Mouse (Mus musculus) hindbrain, embryonic 12.5 days (tissue): ENCODE measurements around the gene Tspan11. TPM values are rescaled to one million over a fixed set of nuclear protein-coding genes. Genes with fewer than 3 reads are reported as not detected.

Experiments used
- ATAC-seq: fragments of 200-750 bp; cut with Nextera tagmentation; 2 replicates; pipeline ENCODE4 v1.8.0; 2017; ENCODE audit warnings: moderate TSS enrichment; ENCODE audit not compliant: low FRiP score
- H3K27ac ChIP-seq: fragments of 300-500 bp; sonication (generic); 2 replicates; pipeline ENCODE4 v1.5.1; 2016; ENCODE audit warnings: mild to moderate bottlenecking
- H3K27me3 ChIP-seq: fragments of 300-500 bp; sonication (generic); 2 replicates; pipeline ENCODE4 v1.6.1; 2016; ENCODE audit warnings: mild to moderate bottlenecking
- H3K36me3 ChIP-seq: fragments of 300-500 bp; sonication (generic); 2 replicates; pipeline ENCODE4 v1.6.1; 2016; ENCODE audit warnings: mild to moderate bottlenecking
- H3K4me1 ChIP-seq: fragments of 300-500 bp; sonication (generic); 2 replicates; pipeline ENCODE4 v1.6.1; 2016
- H3K4me2 ChIP-seq: fragments of 300-500 bp; sonication (generic); replicated peaks from 2 replicates; pipeline ENCODE4 v1.6.1; 2016; ENCODE audit warnings: mild to moderate bottlenecking
- H3K4me3 ChIP-seq: fragments of 300-500 bp; sonication (generic); 2 replicates; pipeline ENCODE4 v1.5.1; 2016; ENCODE audit warnings: mild to moderate bottlenecking
- H3K9ac ChIP-seq: fragments of 300-500 bp; sonication (generic); 2 replicates; pipeline ENCODE4 v1.6.1; 2016; ENCODE audit warnings: mild to moderate bottlenecking, moderate library complexity
- H3K9me3 ChIP-seq: fragments of 300-500 bp; sonication (generic); replicated peaks from 2 replicates; pipeline ENCODE4 v1.6.1; 2016; ENCODE audit warnings: mild to moderate bottlenecking
- WGBS: fragments of 180-500 bp; shearing (Covaris S2); methylation state at CpG from one replicate; pipeline ENCODE4 v1.1.7; 2016; 5-methylcytosine and 5-hydroxymethylcytosine counted together
- polyA plus RNA-seq: library from polyadenylated mRNA; unstranded; fragments of >200 nt; fragmentation: Nextera tagmentation; extraction: Ambion mirVana; gene quantifications from 2 replicates; pipeline ENCODE4 v1.2.1, GENCODE M21; 2016

Tspan11 gene
- 19.3 and 22.9 TPM in 2 replicates for polyA plus RNA-seq

- no peaks in the 10 kb centered on the region for H3K9me3 ChIP-seq
- no peaks in the 10 kb centered on the region for H3K27me3 ChIP-seq
- WGBS = 2% methylated on average over 36 of the region's 36 CpGs
- ATAC-seq = peak; percentile 85
- peak within 1 kb of the TSS; percentile 48 for H3K4me3 ChIP-seq
- H3K4me2 ChIP-seq = peak within 1 kb of the TSS; percentile 82
- H3K9ac ChIP-seq = peak within 1 kb of the TSS; percentile 81
- H3K27ac ChIP-seq = peak within 1 kb of the TSS; percentile 90
- peaks cover 39% of the 10 kb centered on the region for H3K4me1 ChIP-seq
- no peaks in the 10 kb centered on the region for H3K36me3 ChIP-seq
Measured at GRCm38 (mm10) chr6:127887511-127888421, at the start of gene Tspan11. Gene Tspan11, plus strand, starts transcription at chr6:127887589.

DNA sequence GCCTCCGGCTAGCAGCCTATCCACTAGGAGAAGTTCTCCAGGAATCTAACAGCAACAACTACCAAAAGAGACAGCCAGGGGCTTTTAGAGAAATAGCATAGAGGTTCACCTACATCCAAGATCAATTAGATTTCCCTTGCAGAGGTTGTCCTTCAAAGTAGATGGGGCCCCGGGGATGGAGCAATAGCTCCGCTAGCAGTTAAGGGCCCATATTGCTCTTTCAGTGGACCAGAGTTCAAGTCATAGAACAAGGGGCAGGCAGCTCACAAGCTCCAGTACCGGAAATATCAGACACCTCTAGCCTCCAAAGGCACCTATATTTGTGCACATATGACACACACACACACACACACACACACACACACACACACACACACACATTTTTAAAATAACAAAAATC lies 49.5 kb upstream of the Tspan11 start:
- WGBS = 96% methylated on average over 4 of the region's 4 CpGs
- H3K4me2 ChIP-seq = no peak overlapping the region
- no peak overlapping the region for H3K4me3 ChIP-seq
- H3K4me1 ChIP-seq = 0 out of 2 replicates have a peak, but pooled peaks cover 2% of the 10 kb centered on the region
- no peaks in the 10 kb centered on the region for H3K36me3 ChIP-seq
- H3K27ac ChIP-seq = no peak overlapping the region
- no peaks in the 10 kb centered on the region for H3K27me3 ChIP-seq
- H3K9ac ChIP-seq = no peak overlapping the region
- ATAC-seq = no peak
- no peaks in the 10 kb centered on the region for H3K9me3 ChIP-seq

DNA sequence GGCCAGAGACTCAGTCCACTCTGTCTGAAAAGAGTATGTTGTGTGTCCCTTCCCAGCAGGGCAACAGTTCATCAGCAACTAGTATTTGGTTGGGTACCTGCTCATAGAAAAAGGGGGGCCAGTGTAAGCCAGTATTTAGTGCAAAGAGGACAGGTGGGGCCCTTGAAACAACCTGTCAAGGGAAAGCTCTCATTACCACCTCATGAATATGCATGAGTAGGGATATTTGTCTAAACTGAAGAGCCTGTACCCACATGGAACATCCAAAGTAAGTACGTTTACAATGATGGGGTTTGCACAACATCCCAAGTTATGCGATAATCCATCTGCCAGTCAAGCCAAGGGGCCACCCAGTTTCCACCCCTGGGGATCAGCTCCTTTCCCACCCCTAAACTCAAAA lies 47.9 kb upstream of the Tspan11 start:
- Histone ChIP-seq H3K27me3 (no peaks in the 10 kb centered on the region), H3K4me2 (no peak overlapping the region), H3K36me3 (no peaks in the 10 kb centered on the region), H3K27ac (no peak overlapping the region), H3K4me3 (no peak overlapping the region), H3K9me3 (no peaks in the 10 kb centered on the region), H3K9ac (no peak overlapping the region), H3K4me1 (0 out of 2 replicates have a peak, but pooled peaks cover 2% of the 10 kb centered on the region)
- 75% methylated on average over 2 of the region's 2 CpGs for WGBS
- no peak for ATAC-seq

DNA sequence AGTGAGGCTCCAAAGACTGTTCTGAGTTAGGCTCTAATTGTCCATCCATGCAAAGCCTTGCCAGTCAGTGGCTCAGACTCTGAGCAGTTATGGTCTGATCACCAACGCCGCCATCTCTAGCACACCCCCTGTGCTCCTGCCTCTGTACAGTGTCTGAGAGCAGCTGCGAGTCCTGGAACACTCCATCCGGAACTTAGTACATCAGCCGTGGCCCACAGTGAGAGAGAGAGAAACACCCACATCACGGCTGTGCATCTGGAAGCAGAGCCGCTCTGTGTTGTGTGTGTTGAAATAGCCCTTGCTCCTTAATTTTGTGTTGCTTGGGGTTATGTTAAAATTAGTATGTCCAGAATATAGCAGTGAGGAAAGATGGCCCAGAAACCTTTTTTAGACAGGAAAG lies 47.2 kb upstream of the Tspan11 start:
- no peak overlapping the region for H3K27ac ChIP-seq
- WGBS = 79% methylated on average over 7 of the region's 7 CpGs

DNA sequence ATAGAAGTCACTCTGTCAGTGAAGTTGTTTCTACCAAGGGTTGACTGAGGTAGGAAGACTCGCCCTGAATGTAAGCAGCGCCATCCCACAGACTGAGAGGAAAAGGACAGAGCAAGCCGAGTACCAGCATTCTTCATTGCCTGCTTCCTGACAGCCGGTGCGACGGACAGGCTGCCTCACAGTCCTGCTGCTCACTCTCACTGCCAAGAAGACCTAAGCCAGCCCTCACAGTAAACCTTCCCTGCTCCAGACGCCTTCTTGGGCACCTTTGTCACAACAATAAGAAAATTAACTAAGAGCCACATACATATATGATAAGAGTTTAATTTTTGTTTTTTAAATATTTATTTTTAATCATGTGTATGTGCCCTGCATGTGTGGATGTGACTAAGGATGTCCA lies 46.1 kb upstream of the Tspan11 start:
- ATAC-seq = no peak
- H3K36me3 ChIP-seq = no peaks in the 10 kb centered on the region
- H3K9me3 ChIP-seq = no peaks in the 10 kb centered on the region
- H3K27me3 ChIP-seq = no peaks in the 10 kb centered on the region
- H3K4me2 ChIP-seq = no peak overlapping the region
- H3K27ac ChIP-seq = no peak overlapping the region
- 0 out of 2 replicates have a peak, but pooled peaks cover 2% of the 10 kb centered on the region for H3K4me1 ChIP-seq
- no peak overlapping the region for H3K4me3 ChIP-seq
- no peak overlapping the region for H3K9ac ChIP-seq
- 73% methylated on average over 7 of the region's 7 CpGs for WGBS

More for the DNA sequence above, 47.2 kb upstream of the Tspan11 start:
- no peaks in the 10 kb centered on the region for H3K9me3 ChIP-seq
- 0 out of 2 replicates have a peak, but pooled peaks cover 2% of the 10 kb centered on the region for H3K4me1 ChIP-seq
- no peak for ATAC-seq
- no peak overlapping the region for H3K9ac ChIP-seq
- H3K4me2 ChIP-seq = no peak overlapping the region
- no peaks in the 10 kb centered on the region for H3K36me3 ChIP-seq
- no peaks in the 10 kb centered on the region for H3K27me3 ChIP-seq
- H3K4me3 ChIP-seq = no peak overlapping the region

DNA sequence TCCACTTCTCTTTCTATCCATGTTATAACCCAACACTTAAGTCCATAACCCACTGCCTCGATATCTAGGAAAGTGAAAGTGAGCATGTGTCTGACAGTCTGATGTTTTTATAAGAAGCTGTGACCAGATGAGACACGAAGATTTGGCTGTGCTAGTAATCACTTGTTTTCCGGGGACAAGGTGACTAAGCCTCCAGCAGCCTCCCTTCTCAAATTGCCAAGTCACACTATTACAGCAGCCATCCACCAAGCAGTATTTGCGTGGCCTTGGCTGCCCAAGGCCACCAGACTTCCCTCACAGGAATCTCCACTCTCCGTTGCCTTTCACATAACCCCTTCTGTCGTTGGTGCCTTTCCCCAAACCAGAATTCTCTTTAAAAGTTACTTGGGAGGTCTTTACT lies 40.9 kb upstream of the Tspan11 start:
- WGBS = 88% methylated on average over 6 of the region's 6 CpGs
- no peaks in the 10 kb centered on the region for H3K4me1 ChIP-seq
- H3K9me3 ChIP-seq = no peaks in the 10 kb centered on the region
- no peaks in the 10 kb centered on the region for H3K36me3 ChIP-seq
- H3K4me2 ChIP-seq = no peak overlapping the region
- H3K4me3 ChIP-seq = no peak overlapping the region
- no peak overlapping the region for H3K9ac ChIP-seq
- ATAC-seq = no peak
- no peaks in the 10 kb centered on the region; the same call in 1 of the 2 replicates for H3K27me3 ChIP-seq
- H3K27ac ChIP-seq = no peak overlapping the region

DNA sequence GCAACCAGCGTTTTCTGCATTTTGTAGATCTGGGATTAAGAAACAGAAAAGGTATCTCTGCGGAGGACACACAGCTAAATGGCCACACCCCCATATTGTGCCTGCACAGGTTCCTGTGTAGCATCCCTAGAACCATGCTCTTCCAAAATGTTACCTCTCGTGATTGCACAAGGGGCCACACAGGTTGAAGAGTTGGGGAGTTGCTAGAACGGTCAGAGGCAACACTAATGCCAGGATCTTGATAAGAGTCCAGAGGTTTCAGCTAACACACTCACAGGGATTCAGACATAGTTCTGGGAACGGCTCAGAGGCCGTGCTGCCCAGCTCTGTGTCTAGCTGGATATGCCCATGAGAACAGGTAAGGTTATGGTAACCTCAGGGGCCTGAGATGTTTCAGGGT lies 37.9 kb upstream of the Tspan11 start:
- WGBS = 85% methylated on average over 6 of the region's 6 CpGs
- Histone ChIP-seq H3K9me3 (no peaks in the 10 kb centered on the region), H3K4me3 (no peak overlapping the region), H3K4me1 (peaks cover 11% of the 10 kb centered on the region), H3K36me3 (no peaks in the 10 kb centered on the region), H3K9ac (no peak overlapping the region), H3K4me2 (no peak overlapping the region), H3K27ac (no peak overlapping the region), H3K27me3 (no peaks in the 10 kb centered on the region; the same call in 1 of the 2 replicates)
- no peak for ATAC-seq

GRCm38 (mm10) chr6:127851611-127852010 lies 35.8 kb upstream of the Tspan11 start:
- H3K27ac ChIP-seq = no peak overlapping the region
- no peak overlapping the region for H3K4me3 ChIP-seq
- H3K27me3 ChIP-seq = no peaks in the 10 kb centered on the region; the same call in 1 of the 2 replicates
- H3K4me2 ChIP-seq = no peak overlapping the region
- 82% methylated on average over 4 of the region's 4 CpGs for WGBS
- no peaks in the 10 kb centered on the region for H3K9me3 ChIP-seq
- ATAC-seq = no peak
- no peak overlapping the region for H3K9ac ChIP-seq
- peaks cover 20% of the 10 kb centered on the region for H3K4me1 ChIP-seq
- no peaks in the 10 kb centered on the region for H3K36me3 ChIP-seq

GRCm38 (mm10) chr6:127853241-127853640 lies 34.1 kb upstream of the Tspan11 start:
- 94% methylated on average over 7 of the region's 7 CpGs for WGBS
- Histone ChIP-seq H3K4me2 (no peak overlapping the region), H3K27ac (no peak overlapping the region), H3K4me1 (peaks cover 20% of the 10 kb centered on the region), H3K36me3 (no peaks in the 10 kb centered on the region), H3K9me3 (no peaks in the 10 kb centered on the region), H3K9ac (no peak overlapping the region), H3K4me3 (no peak overlapping the region), H3K27me3 (no peaks in the 10 kb centered on the region)
- ATAC-seq = no peak

GRCm38 (mm10) chr6:127853771-127854687 lies 33.4 kb upstream of the Tspan11 start:
- no peak for ATAC-seq
- 45% methylated on average over 16 of the region's 16 CpGs for WGBS
- Histone ChIP-seq H3K9me3 (no peaks in the 10 kb centered on the region), H3K27ac (no peak overlapping the region), H3K4me1 (peaks cover 20% of the 10 kb centered on the region), H3K9ac (no peak overlapping the region), H3K36me3 (no peaks in the 10 kb centered on the region), H3K4me3 (no peak overlapping the region), H3K27me3 (no peaks in the 10 kb centered on the region), H3K4me2 (no peak overlapping the region)

DNA sequence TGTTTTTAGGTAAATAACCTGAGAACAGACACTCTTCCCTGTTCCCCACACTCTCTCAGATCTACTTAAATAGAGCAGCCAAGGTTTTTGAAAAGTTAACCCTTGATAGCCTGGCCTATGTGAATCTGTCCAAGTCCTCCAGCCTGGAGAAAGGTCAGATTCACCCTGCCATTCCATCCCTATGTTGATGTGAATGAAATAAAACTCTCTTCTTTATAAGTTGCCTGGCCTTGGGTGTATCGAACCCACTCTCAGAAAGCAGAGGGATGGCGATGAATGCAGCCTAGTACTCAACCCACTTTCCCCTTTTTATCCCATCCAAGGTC lies 32.7 kb upstream of the Tspan11 start:
- no peak overlapping the region for H3K4me2 ChIP-seq
- ATAC-seq = no peak
- H3K9me3 ChIP-seq = no peaks in the 10 kb centered on the region
- WGBS = 96% methylated on average over 2 of the region's 2 CpGs
- H3K27ac ChIP-seq = no peak overlapping the region
- H3K4me1 ChIP-seq = peaks cover 20% of the 10 kb centered on the region
- H3K4me3 ChIP-seq = no peak overlapping the region
- no peaks in the 10 kb centered on the region for H3K36me3 ChIP-seq
- no peak overlapping the region for H3K9ac ChIP-seq
- H3K27me3 ChIP-seq = no peaks in the 10 kb centered on the region

- ATAC-seq = peak; percentile 66
- Histone ChIP-seq H3K4me3 (no peak overlapping the region), H3K36me3 (no peaks in the 10 kb centered on the region), H3K4me1 (peaks cover 20% of the 10 kb centered on the region), H3K9ac (no peak overlapping the region), H3K4me2 (no peak overlapping the region), H3K27me3 (no peaks in the 10 kb centered on the region), H3K9me3 (no peaks in the 10 kb centered on the region), H3K27ac (no peak overlapping the region)
- 38% methylated on average over 9 of the region's 9 CpGs for WGBS
Measured at GRCm38 (mm10) chr6:127855711-127856295, 31.6 kb upstream of the Tspan11 start.
